Mouse (Mus musculus) hindbrain, embryonic 15.5 days (tissue): ENCODE measurements around the gene Otop2. TPM values are rescaled to one million over a fixed set of nuclear protein-coding genes. Genes with fewer than 3 reads are reported as not detected.
A peak's percentile ranks its signal among the peaks of the same experiment; 100 is the strongest.

Experiments
- ATAC-seq: fragments of 200-750 bp; cut with Nextera tagmentation; 2 replicates; pipeline ENCODE4 v1.8.0; 2017; ENCODE audit warnings: low read depth, moderate number of reproducible peaks, moderate TSS enrichment; ENCODE audit not compliant: low FRiP score
- H3K27ac ChIP-seq: fragments of 300-500 bp; sonication (generic); replicated peaks from 2 replicates; pipeline ENCODE4 v1.5.1; 2015; ENCODE audit warnings: mild to moderate bottlenecking, inconsistent platforms
- H3K27me3 ChIP-seq: fragments of 300-500 bp; sonication (generic); 2 replicates; pipeline ENCODE4 v1.6.1; 2015; ENCODE audit warnings: control low read depth, inconsistent platforms
- H3K36me3 ChIP-seq: fragments of 300-500 bp; sonication (generic); 2 replicates; pipeline ENCODE4 v1.6.1; 2015; ENCODE audit warnings: control low read depth, inconsistent platforms
- H3K4me1 ChIP-seq: fragments of 300-500 bp; sonication (generic); replicated peaks from 2 replicates; pipeline ENCODE4 v1.6.1; 2015; ENCODE audit warnings: control low read depth, inconsistent platforms
- H3K4me2 ChIP-seq: fragments of 300-500 bp; sonication (generic); 2 replicates; pipeline ENCODE4 v1.6.1; 2015; ENCODE audit warnings: moderate library complexity, mild to moderate bottlenecking, inconsistent platforms
- H3K4me3 ChIP-seq: fragments of 300-500 bp; sonication (generic); 2 replicates; pipeline ENCODE4 v1.5.1; 2015; ENCODE audit warnings: mild to moderate bottlenecking, inconsistent platforms
- H3K9ac ChIP-seq: fragments of 300-500 bp; sonication (generic); 2 replicates; pipeline ENCODE4 v1.6.1; 2015; ENCODE audit warnings: inconsistent platforms
- H3K9me3 ChIP-seq: fragments of 300-500 bp; sonication (generic); 2 replicates; pipeline ENCODE4 v1.6.1; 2016; ENCODE audit warnings: control low read depth, inconsistent platforms
- WGBS: fragments of 180-500 bp; shearing (Covaris S2); methylation state at CpG from one replicate; pipeline ENCODE4 v1.1.7; 2015; 5-methylcytosine and 5-hydroxymethylcytosine counted together
- polyA plus RNA-seq: library from polyadenylated mRNA; unstranded; fragments of >200 nt; fragmentation: Nextera tagmentation; extraction: Ambion mirVana; gene quantifications from 2 replicates; pipeline ENCODE4 v1.2.1, GENCODE M21; 2015

Otop2 gene
- polyA plus RNA-seq, 1 experiment from 2014 or later, result 0.34 TPM

GRCm38 (mm10) chr11:115277604-115277975, 29.4 kb upstream of the Otop2 start:
- no peaks in the 10 kb centered on the region for H3K9me3 ChIP-seq
- H3K27ac ChIP-seq, result peak overlapping the region; percentile 90
- H3K9ac ChIP-seq, result peak overlapping the region; percentile 63
- WGBS, result 18% methylated on average over 7 of the region's 7 CpGs
- no peaks in the 10 kb centered on the region for H3K27me3 ChIP-seq
- H3K4me3 ChIP-seq, result peak overlapping the region; percentile 64
- H3K36me3 ChIP-seq, result no peaks in the 10 kb centered on the region
- H3K4me2 ChIP-seq, result peak overlapping the region; percentile 76
- ATAC-seq, result no peak
- peaks cover 24% of the 10 kb centered on the region for H3K4me1 ChIP-seq

GRCm38 (mm10) chr11:115278176-115278575, 28.8 kb upstream of the Otop2 start:
- Histone ChIP-seq H3K9me3 (no peaks in the 10 kb centered on the region), H3K4me2 (peak overlapping the region; percentile 76), H3K4me1 (peaks cover 24% of the 10 kb centered on the region), H3K27ac (no peak overlapping the region), H3K36me3 (no peaks in the 10 kb centered on the region), H3K9ac (no peak overlapping the region), H3K27me3 (no peaks in the 10 kb centered on the region), H3K4me3 (no peak overlapping the region)
- 77% methylated on average over 6 of the region's 6 CpGs for WGBS
- no peak for ATAC-seq

- Histone ChIP-seq H3K4me2 (no peak overlapping the region), H3K9ac (no peak overlapping the region), H3K4me3 (no peak overlapping the region), H3K27ac (no peak overlapping the region), H3K36me3 (no peaks in the 10 kb centered on the region), H3K27me3 (no peaks in the 10 kb centered on the region), H3K9me3 (no peaks in the 10 kb centered on the region), H3K4me1 (peaks cover 23% of the 10 kb centered on the region)
- 82% methylated on average over 1 of the region's 1 CpGs for WGBS
- ATAC-seq, result no peak
Measured at GRCm38 (mm10) chr11:115279726-115280125, 27.2 kb upstream of the Otop2 start.

- WGBS, result 78% methylated on average over 8 of the region's 8 CpGs
- Histone ChIP-seq H3K4me1 (peaks cover 12% of the 10 kb centered on the region), H3K9ac (no peak overlapping the region), H3K9me3 (no peaks in the 10 kb centered on the region), H3K27me3 (no peaks in the 10 kb centered on the region), H3K27ac (peak overlapping the region; percentile 45), H3K36me3 (no peaks in the 10 kb centered on the region), H3K4me3 (no peak overlapping the region), H3K4me2 (no peak overlapping the region)
- peak; percentile 43; the same call in 1 of the 2 replicates for ATAC-seq
Measured at GRCm38 (mm10) chr11:115282295-115282694, 24.7 kb upstream of the Otop2 start.

- peak; percentile 49; the same call in 1 of the 2 replicates for ATAC-seq
- Histone ChIP-seq H3K4me1 (peaks cover 8% of the 10 kb centered on the region), H3K27me3 (no peaks in the 10 kb centered on the region), H3K4me3 (no peak overlapping the region), H3K9me3 (no peaks in the 10 kb centered on the region), H3K4me2 (no peak overlapping the region), H3K9ac (no peak overlapping the region), H3K36me3 (no peaks in the 10 kb centered on the region), H3K27ac (peak overlapping the region; percentile 45; the same call in 1 of the 2 replicates)
- 82% methylated on average over 8 of the region's 8 CpGs for WGBS
Measured at GRCm38 (mm10) chr11:115282723-115283485, 24.1 kb upstream of the Otop2 start.

GRCm38 (mm10) chr11:115283486-115283765, 23.5 kb upstream of the Otop2 start:
- no peak for ATAC-seq
- H3K9ac ChIP-seq, result no peak overlapping the region
- 0 out of 2 replicates have a peak, but pooled peaks cover 5% of the 10 kb centered on the region for H3K4me1 ChIP-seq
- no peaks in the 10 kb centered on the region for H3K27me3 ChIP-seq
- H3K4me2 ChIP-seq, result no peak overlapping the region
- H3K36me3 ChIP-seq, result no peaks in the 10 kb centered on the region
- H3K27ac ChIP-seq, result no peak overlapping the region
- no peak overlapping the region for H3K4me3 ChIP-seq
- WGBS, result 79% methylated on average over 9 of the region's 9 CpGs
- H3K9me3 ChIP-seq, result no peaks in the 10 kb centered on the region

GRCm38 (mm10) chr11:115283891-115284620, 22.9 kb upstream of the Otop2 start:
- Histone ChIP-seq H3K9ac (no peak overlapping the region), H3K4me2 (no peak overlapping the region), H3K36me3 (no peaks in the 10 kb centered on the region), H3K27me3 (no peaks in the 10 kb centered on the region), H3K27ac (no peak overlapping the region), H3K9me3 (no peaks in the 10 kb centered on the region), H3K4me3 (no peak overlapping the region), H3K4me1 (0 out of 2 replicates have a peak, but pooled peaks cover 5% of the 10 kb centered on the region)
- 89% methylated on average over 12 of the region's 12 CpGs for WGBS
- no peak for ATAC-seq

GRCm38 (mm10) chr11:115285282-115285681, 21.7 kb upstream of the Otop2 start:
- no peaks in the 10 kb centered on the region for H3K27me3 ChIP-seq
- H3K4me2 ChIP-seq, result no peak overlapping the region
- 63% methylated on average over 4 of the region's 4 CpGs for WGBS
- no peak overlapping the region for H3K4me3 ChIP-seq
- H3K9me3 ChIP-seq, result no peaks in the 10 kb centered on the region
- H3K36me3 ChIP-seq, result no peaks in the 10 kb centered on the region
- no peak overlapping the region for H3K9ac ChIP-seq
- H3K4me1 ChIP-seq, result 0 out of 2 replicates have a peak, but pooled peaks cover 5% of the 10 kb centered on the region
- ATAC-seq, result no peak
- no peak overlapping the region for H3K27ac ChIP-seq

GRCm38 (mm10) chr11:115286201-115286993, 20.6 kb upstream of the Otop2 start:
- no peak for ATAC-seq
- no peaks in the 10 kb centered on the region for H3K27me3 ChIP-seq
- H3K9me3 ChIP-seq, result no peaks in the 10 kb centered on the region
- H3K9ac ChIP-seq, result no peak overlapping the region
- WGBS, result 73% methylated on average over 19 of the region's 19 CpGs
- H3K4me2 ChIP-seq, result no peak overlapping the region
- no peaks in the 10 kb centered on the region for H3K36me3 ChIP-seq
- 0 out of 2 replicates have a peak overlapping the region, but pooled peaks have one; percentile 32 for H3K27ac ChIP-seq
- 0 out of 2 replicates have a peak, but pooled peaks cover 5% of the 10 kb centered on the region for H3K4me1 ChIP-seq
- no peak overlapping the region for H3K4me3 ChIP-seq

- Histone ChIP-seq H3K36me3 (no peaks in the 10 kb centered on the region), H3K27ac (no peak overlapping the region), H3K4me1 (0 out of 2 replicates have a peak, but pooled peaks cover 5% of the 10 kb centered on the region), H3K4me3 (no peak overlapping the region), H3K9me3 (no peaks in the 10 kb centered on the region), H3K9ac (no peak overlapping the region), H3K27me3 (no peaks in the 10 kb centered on the region), H3K4me2 (no peak overlapping the region)
- WGBS, result 84% methylated on average over 5 of the region's 5 CpGs
- no peak for ATAC-seq
Measured at GRCm38 (mm10) chr11:115287386-115287785, 19.6 kb upstream of the Otop2 start.

- Histone ChIP-seq H3K4me3 (no peak overlapping the region), H3K36me3 (no peaks in the 10 kb centered on the region), H3K9me3 (no peaks in the 10 kb centered on the region), H3K27ac (no peak overlapping the region), H3K4me2 (no peak overlapping the region), H3K9ac (no peak overlapping the region), H3K4me1 (0 out of 2 replicates have a peak, but pooled peaks cover 5% of the 10 kb centered on the region), H3K27me3 (no peaks in the 10 kb centered on the region)
- WGBS, result 84% methylated on average over 2 of the region's 2 CpGs
- no peak for ATAC-seq
Measured at GRCm38 (mm10) chr11:115288305-115288704, 18.7 kb upstream of the Otop2 start.

GRCm38 (mm10) chr11:115289885-115290284, 17.1 kb upstream of the Otop2 start:
- 0 out of 2 replicates have a peak, but pooled peaks cover 5% of the 10 kb centered on the region for H3K4me1 ChIP-seq
- no peaks in the 10 kb centered on the region for H3K27me3 ChIP-seq
- no peaks in the 10 kb centered on the region for H3K36me3 ChIP-seq
- 85% methylated on average over 8 of the region's 8 CpGs for whole genome bisulfite sequencing
- H3K4me3 ChIP-seq, result no peak overlapping the region
- H3K4me2 ChIP-seq, result no peak overlapping the region
- ATAC-seq, result no peak
- no peak overlapping the region for H3K9ac ChIP-seq
- no peaks in the 10 kb centered on the region for H3K9me3 ChIP-seq
- no peak overlapping the region for H3K27ac ChIP-seq
